In genomic region chr8:10965401-10966117, GRCm38 (mm10) we compare ENCODE assay signal across 9 mouse cellular contexts. TPM values are rescaled to one million over a fixed set of nuclear protein-coding genes. Genes with fewer than 3 reads are reported as not detected.
A peak's percentile ranks its signal among the peaks of the same experiment; 100 is the strongest.
DNase-seq lines count a peak whose midpoint lies in the region; ATAC-seq and TF ChIP-seq lines count a peak whose summit lies in the region.
"Had no signal": no experiment of that assay in that cellular context is flagged by ENCODE, and none has a peak within 500 bp of the region (broad histone marks: within the 10 kb centered on the region; RNA-seq: fewer than 3 reads in every experiment).

No protein-coding gene starts in this region.

- peak overlapping the region; percentile 26 for H3K4me2 ChIP-seq in intestine, embryonic 14.5 days (ENCODE audit: low read length)
- peak overlapping the region; percentile 2; the same call in 1 of the 2 replicates for H3K4me2 ChIP-seq in midbrain, embryonic 16.5 days (ENCODE audit: low read length)
- H3K4me2 ChIP-seq: hindbrain, embryonic 15.5 days had no signal

- H3K9me3 ChIP-seq in intestine, embryonic 14.5 days (ENCODE audit: control insufficient read depth, low read length): no peaks in the 10 kb centered on the region
- no peaks in the 10 kb centered on the region for H3K9me3 ChIP-seq in midbrain, embryonic 16.5 days (replicated peaks; ENCODE audit: control insufficient read depth, low read length, poor library complexity, severe bottlenecking)
- H3K9me3 ChIP-seq: hindbrain, embryonic 15.5 days had no signal

- H3K27ac ChIP-seq in embryonic fibroblast, embryonic 13.5 days (ENCODE audit: insufficient read depth, low read length): peak overlapping the region; percentile 80
- H3K27ac ChIP-seq in intestine, embryonic 14.5 days (ENCODE audit: low read depth): peak overlapping the region; percentile 69
- peak overlapping the region; percentile 7; the same call in 1 of the 2 replicates for H3K27ac ChIP-seq in midbrain, embryonic 16.5 days (ENCODE audit: low read length)
- H3K27ac ChIP-seq: hindbrain, embryonic 15.5 days had no signal

- peak; percentile 39 for DNase-seq in layer of hippocampus, adult 11-12 months (ENCODE audit: low spot score)
- no peak for DNase-seq in layer of hippocampus, postnatal 10 days (ENCODE audit: low spot score in 2 of 2)
- DNase-seq in intestine, embryonic 14.5 days (ENCODE audit: low spot score): no peak
- no peak for DNase-seq in cerebellum, postnatal 10 days
- no peak for DNase-seq in spleen, postnatal 36 days (ENCODE audit: low spot score in 2 of 2)
- no peak for DNase-seq in thymus, postnatal 0 days (ENCODE audit: low spot score)

- TF ChIP-seq CTCF in embryonic fibroblast, embryonic 13.5 days (IDR thresholded peaks at IDR 0.05; ENCODE audit: borderline replicate concordance, insufficient read depth, low read length): no peak

- peak; percentile 62 for ATAC-seq in intestine, embryonic 14.5 days (replicated peaks; ENCODE audit: low FRiP score, low TSS enrichment, low read depth)
- ATAC-seq in midbrain, embryonic 16.5 days: peak; percentile 10; the same call in 1 of the 2 replicates

- no peak for TF ChIP-seq POLR2A in embryonic fibroblast, embryonic 13.5 days (IDR thresholded peaks at IDR 0.05; ENCODE audit: low read depth, low read length)

- H3K27me3 ChIP-seq in intestine, embryonic 14.5 days (replicated peaks; ENCODE audit: control insufficient read depth, insufficient read depth, low read length): no peaks in the 10 kb centered on the region
- H3K27me3 ChIP-seq in midbrain, embryonic 16.5 days (ENCODE audit: control insufficient read depth, insufficient read depth, low read depth, low read length): no peaks in the 10 kb centered on the region
- H3K27me3 ChIP-seq: hindbrain, embryonic 15.5 days had no signal

- H3K4me1 ChIP-seq in embryonic fibroblast, embryonic 13.5 days (ENCODE audit: control insufficient read depth, insufficient read depth, low read length): peaks cover 32% of the 10 kb centered on the region
- H3K4me1 ChIP-seq in intestine, embryonic 14.5 days (replicated peaks; ENCODE audit: control insufficient read depth, insufficient read depth, low read length): peaks cover 62% of the 10 kb centered on the region
- peaks cover 21% of the 10 kb centered on the region for H3K4me1 ChIP-seq in midbrain, embryonic 16.5 days (ENCODE audit: control insufficient read depth, insufficient read depth, low read length)

- 9% methylated on average over 6 of the region's 6 CpGs for WGBS in intestine, embryonic 14.5 days
- 12% methylated on average over 5 of the region's 6 CpGs for WGBS in midbrain, embryonic 16.5 days

- H3K36me3 ChIP-seq in intestine, embryonic 14.5 days (ENCODE audit: control insufficient read depth, insufficient read depth, low read length): no peaks in the 10 kb centered on the region
- no peaks in the 10 kb centered on the region for H3K36me3 ChIP-seq in midbrain, embryonic 16.5 days (ENCODE audit: control insufficient read depth, insufficient read depth, low read length)
- H3K36me3 ChIP-seq: hindbrain, embryonic 15.5 days had no signal

- 0 out of 2 replicates have a peak overlapping the region, but pooled peaks have one; percentile 3 for H3K4me3 ChIP-seq in embryonic fibroblast, embryonic 13.5 days (ENCODE audit: insufficient read depth, low read length)
- no peak overlapping the region for H3K4me3 ChIP-seq in intestine, embryonic 14.5 days (ENCODE audit: low read depth, low read length)
- H3K4me3 ChIP-seq in midbrain, embryonic 16.5 days (ENCODE audit: low read depth, low read length): no peak overlapping the region
- H3K4me3 ChIP-seq: hindbrain, embryonic 15.5 days had no signal

- H3K9ac ChIP-seq in intestine, embryonic 14.5 days (ENCODE audit: low read length): no peak overlapping the region
- no peak overlapping the region for H3K9ac ChIP-seq in midbrain, embryonic 16.5 days (ENCODE audit: low read depth, low read length)
- H3K9ac ChIP-seq: hindbrain, embryonic 15.5 days had no signal

RNA-seq across cellular contexts. Expression of gene Irs2, which starts 42.7 kb away (rescaled TPM):
- total RNA-seq in layer of hippocampus, postnatal 10 days (2021): 10 to 100 TPM; 44.9 to 54.0 TPM
- polyA plus RNA-seq in embryonic fibroblast, embryonic 13.5 days (2011; ENCODE audit: insufficient read length, low read depth, missing spikeins): 9.9 and 13.9 TPM in 2 replicates
- polyA plus RNA-seq in intestine, embryonic 14.5 days (2014; fragmentation: Nextera tagmentation; extraction: Ambion mirVana): 4.5 and 5.5 TPM in 2 replicates
- polyA plus RNA-seq in midbrain, embryonic 16.5 days (2015; fragmentation: Nextera tagmentation; extraction: Ambion mirVana): 3.8 and 5.1 TPM in 2 replicates
- 4.5 TPM in 2 replicates for polyA plus RNA-seq in thymus, postnatal 0 days (2015; fragmentation: Nextera tagmentation; extraction: Ambion mirVana)

Comparison
In these comparisons a context has a peak if more than half of its experiments do, and no peak if none do; other contexts are left out.
1. H3K27ac ChIP-seq: peak in every context shown above with its lines; median percentile 80 in embryonic fibroblast, embryonic 13.5 days; 69 in intestine, embryonic 14.5 days; 7 in midbrain, embryonic 16.5 days.